Mouse (Mus musculus) left cerebral cortex, postnatal 10 days (tissue): ENCODE measurements at regions not wholly inside any gene's neighbourhood (a gene's known extent, or its start where the extent isn't known, plus 50 kb on each side); places are given as distances from the start of the nearest gene placed in this dataset.
A peak's percentile ranks its signal among the peaks of the same experiment; 100 is the strongest.

Experiments
- DNase-seq, 2 experiments: peaks; one replicate each; pipeline ENCODE4 v3.0.0; 2021 to 2022; ENCODE audit warnings: low spot score in 2 of 2, mixed read lengths in 1 of 2; ENCODE audit errors: extremely low spot score in 1 of 2
- intact Hi-C: fragments of 180-260 bp; cut with DNase I; formaldehyde crosslinking; loops from one replicate; pipeline ENCODE4 v1.15.1; 2025

DNA sequence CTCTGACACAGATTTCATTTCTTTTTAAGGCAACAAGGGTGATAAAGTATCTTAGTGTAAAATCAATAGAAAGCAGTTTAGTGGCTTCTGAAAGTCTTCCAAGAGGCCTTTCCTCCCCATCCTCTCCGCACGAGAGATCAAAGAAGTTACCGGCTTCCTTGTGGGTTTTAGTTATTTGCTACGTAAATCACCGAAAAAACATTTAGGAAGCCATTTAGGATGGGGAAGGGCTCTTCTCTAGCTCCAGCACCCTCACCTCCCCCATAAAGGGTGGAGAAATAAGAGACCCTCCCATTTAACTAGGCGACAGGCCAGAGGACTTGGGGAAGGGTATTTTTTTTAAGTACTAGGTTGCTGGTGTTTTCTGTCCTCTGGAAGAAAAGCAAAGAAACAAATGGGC lies 287.9 kb upstream of the Kazn start:
- no peak for DNase-seq
- intact Hi-C loops: no loop called here

- intact Hi-C loops: no loop called here
- no peak for DNase-seq
Measured at GRCm38 (mm10) chr4:142517478-142518455, 278.6 kb upstream of the Kazn start.

DNA sequence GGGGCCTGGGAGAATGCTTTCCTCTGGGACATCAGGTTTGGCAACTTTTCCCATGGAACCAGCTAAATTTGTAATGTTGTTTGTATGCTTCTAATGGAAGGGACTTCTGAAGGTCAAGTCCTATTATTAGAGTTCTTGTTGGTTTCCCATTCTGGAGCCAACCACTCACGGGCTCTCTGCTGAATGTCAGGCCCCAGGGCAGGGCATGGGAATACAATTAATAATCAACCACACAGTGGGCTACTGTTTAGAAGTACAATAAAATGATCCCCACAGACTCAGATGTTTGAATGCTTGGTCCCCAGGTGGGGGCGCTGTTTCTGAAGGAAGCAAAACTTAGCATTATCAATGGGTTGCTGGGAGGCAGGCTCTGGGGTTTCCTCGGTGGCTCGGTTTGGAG lies 275.6 kb upstream of the Kazn start:
- no peak for DNase-seq
- intact Hi-C loops: no loop called here

DNA sequence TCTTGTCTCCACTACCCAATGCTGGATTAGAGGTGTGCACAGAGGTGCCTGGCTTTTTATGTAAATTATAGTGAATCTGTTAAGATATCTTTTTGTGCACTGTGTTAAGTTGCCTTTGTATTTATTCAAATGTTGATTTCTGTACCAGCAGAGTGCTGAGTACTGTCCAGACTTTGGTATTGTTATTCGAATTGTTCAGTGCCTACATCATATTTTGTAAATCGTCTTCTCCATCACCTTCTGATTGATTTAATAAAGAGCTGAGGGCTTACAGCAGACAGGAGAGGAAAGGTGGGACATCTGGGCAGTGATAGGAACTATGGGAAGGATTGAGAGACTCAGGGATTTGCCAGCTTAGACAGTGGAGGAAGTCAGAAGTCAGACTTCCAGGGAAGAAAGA lies 270.2 kb upstream of the Kazn start:
- DNase-seq: no peak

DNA sequence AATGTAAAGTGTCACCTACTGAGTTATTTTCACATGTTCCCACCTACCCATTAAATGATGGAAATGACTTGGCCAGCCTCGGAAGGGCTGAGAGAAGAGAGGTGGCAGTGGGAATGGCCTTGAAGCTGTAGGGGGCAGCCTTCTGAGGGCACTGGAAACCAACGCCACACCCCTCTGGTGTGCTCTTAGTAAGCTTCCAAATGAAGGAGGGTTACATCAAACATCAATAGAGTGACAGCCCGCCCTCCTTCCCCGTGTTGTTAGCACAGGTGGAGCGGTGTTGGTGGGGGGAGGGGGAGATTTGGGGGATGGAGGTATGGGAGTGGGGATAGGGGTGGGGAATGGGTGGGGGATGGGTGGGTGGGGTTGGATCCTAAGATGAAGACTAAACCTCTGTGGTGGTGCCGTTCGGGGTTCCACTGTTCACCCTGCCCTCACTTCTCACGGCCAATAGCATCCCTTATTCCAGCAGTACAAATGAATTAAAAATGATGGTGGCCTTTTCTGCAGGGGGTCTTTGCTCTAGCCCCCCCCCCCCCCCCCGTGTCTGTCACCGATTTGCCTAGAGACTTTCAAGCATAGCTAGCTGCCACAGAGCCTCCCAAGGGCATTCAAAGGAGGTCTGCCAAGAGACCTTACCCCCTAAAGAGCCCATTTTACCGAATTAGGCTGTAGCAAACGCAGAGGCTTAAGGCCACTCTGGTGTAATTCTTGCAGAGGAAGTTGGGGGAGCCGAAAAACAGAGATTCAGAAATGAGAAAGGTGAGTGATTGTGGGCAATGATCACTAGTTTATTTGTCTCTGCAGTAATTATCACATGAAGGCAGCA lies 267.4 kb upstream of the Kazn start:
- intact Hi-C loops: no loop called here
- no peak for DNase-seq

More for the DNA sequence above, 270.2 kb upstream of the Kazn start:
- intact Hi-C loops: no loop called here

- no peak for DNase-seq
Measured at GRCm38 (mm10) chr4:142503761-142504160, 264.6 kb upstream of the Kazn start.

GRCm38 (mm10) chr4:142501177-142501576 lies 262.0 kb upstream of the Kazn start:
- intact Hi-C loops: no loop called here
- DNase-seq: no peak

More at GRCm38 (mm10) chr4:142503761-142504160, 264.6 kb upstream of the Kazn start:
- intact Hi-C loops: no loop called here

DNA sequence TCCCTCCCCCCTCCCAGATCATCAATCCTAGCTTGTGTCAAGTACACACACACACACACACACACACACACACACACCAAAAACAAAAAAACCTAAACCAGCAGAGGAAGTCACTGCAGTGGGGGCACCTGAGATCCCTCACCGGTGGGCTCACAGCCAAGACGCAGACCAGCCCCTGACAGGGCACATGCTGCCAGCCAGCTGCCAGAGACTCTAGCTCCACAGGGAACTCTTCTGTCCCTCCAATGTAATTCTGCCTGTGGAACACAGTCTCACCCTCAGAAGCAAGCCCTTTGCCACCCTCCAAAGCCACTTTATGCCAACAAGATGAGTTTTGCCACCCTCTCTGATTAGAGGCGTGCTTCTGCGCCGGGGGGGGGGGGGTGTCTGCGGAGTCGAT lies 261.3 kb upstream of the Kazn start:
- intact Hi-C loops: no loop called here
- no peak for DNase-seq

DNA sequence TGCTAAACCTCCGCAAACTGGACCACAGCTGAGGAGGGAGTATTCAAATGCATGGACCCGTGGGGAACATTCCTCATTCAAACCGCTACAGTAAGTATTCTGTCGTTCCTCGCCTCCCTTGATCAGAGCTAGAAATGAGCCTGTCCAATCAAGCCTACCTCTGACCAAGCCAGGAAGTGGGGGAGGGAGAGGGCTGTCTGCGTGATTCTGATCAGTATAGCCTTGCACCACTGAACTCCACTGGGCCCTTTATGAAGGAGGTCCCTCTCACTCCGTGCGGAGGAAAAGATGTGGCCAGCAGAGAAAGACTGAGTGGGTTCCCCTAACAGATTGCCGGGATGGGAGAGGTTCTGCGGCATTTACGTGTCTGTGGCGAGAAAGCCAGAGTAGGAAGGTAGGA lies 257.4 kb upstream of the Kazn start:
- DNase-seq: no peak
- intact Hi-C loops: no loop called here

DNA sequence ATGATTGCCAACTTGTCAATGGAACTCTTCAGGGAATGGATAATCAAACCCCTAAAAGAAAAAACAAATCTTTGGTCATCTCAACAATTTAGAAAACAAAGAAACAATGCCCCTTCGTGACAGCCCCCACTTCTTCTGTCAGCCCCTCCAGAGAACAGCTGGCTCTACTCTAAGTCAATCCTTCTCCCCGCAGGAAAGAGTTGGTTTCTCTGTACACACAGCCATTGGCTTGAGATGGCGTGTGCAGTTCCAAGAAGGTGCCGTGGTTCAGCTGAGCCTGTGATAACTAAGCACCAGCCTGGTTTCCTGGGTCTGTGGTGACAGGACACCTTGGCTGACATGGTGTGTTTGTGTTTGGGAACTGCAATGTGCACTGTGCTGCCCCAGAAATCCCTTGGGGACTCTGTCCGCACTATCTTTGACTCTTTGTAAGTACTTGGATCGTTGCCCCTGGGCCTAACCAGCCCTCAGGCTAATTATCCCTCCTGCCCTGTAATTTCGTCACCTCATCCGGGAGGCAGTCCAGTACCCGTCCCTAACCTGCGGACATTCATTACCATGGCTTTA lies 253.8 kb upstream of the Kazn start:
- no peak for DNase-seq
- intact Hi-C loops: no loop called here

- no peak for DNase-seq
- intact Hi-C loops: no loop called here
Measured at GRCm38 (mm10) chr4:142485784-142486423, 246.7 kb upstream of the Kazn start.

- intact Hi-C loops: loop anchor here (10.0 kb wide), 1 partner anchor 61 kb away; no protein-coding TSS in a partner anchor
- DNase-seq: no peak
Measured at GRCm38 (mm10) chr4:142475632-142476031, 236.4 kb upstream of the Kazn start.

- intact Hi-C loops: loop anchor here (10.0 kb wide), 1 partner anchor 60 kb away; no protein-coding TSS in a partner anchor
Measured at GRCm38 (mm10) chr4:142474626-142475025, 235.4 kb upstream of the Kazn start.

DNA sequence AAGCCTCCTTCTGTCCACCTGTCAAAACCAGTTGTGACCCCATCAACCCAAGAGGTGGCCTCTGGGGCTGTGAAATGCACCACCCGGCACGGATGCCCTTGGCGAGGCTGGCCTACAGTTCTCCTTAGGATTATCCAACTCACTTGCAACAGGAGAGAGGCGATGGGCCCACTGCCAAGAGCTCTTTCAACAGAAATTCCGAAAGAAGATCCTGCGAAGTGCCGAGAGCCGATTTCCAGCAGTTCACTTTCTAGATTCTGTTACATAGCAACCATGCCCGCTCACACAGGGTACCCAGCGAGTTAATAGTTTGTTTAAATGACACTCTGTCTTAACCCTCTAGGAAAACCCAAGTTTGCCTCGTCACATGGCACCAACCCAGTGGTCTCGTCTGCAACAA lies 234.8 kb upstream of the Kazn start:
- intact Hi-C loops: loop anchor here (10.0 kb wide), 1 partner anchor 59 kb away; no protein-coding TSS in a partner anchor
- DNase-seq: peak; percentile 66 to 84

More at GRCm38 (mm10) chr4:142474626-142475025, 235.4 kb upstream of the Kazn start:
- DNase-seq: no peak

DNA sequence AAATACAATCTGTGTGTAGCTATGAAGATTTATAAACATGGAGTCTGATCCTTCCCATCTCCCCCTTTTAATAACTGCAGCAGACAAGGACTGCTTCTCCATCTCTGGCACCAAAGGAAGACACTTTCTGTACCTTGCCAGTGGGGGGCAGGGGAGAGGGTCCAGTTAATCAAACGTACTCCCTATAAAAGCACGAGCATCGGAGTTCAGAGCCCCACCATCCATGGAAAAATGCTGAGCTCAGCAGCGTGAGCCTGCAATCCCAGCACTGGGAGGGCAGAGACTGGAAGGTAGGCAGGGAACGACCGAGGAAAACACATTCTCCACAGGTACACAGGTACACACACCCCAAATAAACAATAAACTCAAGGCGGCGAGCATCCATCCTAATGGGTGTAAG lies 234.1 kb upstream of the Kazn start:
- intact Hi-C loops: loop anchor here (10.0 kb wide), 1 partner anchor 58 kb away; no protein-coding TSS in a partner anchor
- DNase-seq: no peak

DNA sequence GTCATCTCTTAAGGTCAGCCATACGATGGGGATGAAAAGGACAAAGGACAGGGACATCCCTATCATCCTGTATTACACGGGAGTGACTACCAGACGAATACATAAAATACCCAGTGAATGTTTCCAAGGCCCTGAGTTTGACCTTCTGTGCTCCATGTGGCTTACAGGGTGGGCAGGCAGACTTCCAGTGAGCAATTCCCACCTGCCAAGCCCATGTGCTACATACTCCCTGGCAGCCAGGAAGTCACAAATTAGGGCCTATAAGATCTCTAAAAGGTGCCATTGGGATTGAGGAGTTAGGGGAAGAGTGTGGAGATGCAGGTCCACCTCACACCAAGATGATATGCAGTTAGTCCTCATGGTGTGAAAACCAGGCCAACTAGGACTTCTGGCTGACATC lies 233.1 kb upstream of the Kazn start:
- intact Hi-C loops: loop anchor here (10.0 kb wide), 1 partner anchor 58 kb away; no protein-coding TSS in a partner anchor
- DNase-seq: no peak

DNA sequence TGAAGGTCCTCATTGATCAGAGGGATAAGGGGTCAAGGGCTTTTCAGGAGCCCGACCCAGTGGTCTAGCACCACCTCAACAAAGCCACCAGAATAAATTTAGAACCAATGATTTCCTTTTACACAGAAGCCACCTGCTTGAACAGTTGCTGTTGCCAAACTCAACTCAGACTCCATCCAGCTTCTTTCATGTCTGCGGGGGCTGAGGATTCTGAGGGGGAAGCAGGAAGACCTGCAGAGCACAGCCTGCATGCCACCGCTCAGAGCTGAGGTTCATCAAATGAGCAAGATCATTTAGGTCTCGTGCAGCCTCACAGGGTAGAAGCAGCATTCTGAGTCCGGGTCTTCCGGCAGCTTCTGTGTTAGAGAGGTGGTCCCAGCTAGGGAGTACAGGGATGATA lies 231.6 kb upstream of the Kazn start:
- intact Hi-C loops: loop anchor here (10.0 kb wide), 1 partner anchor 56 kb away; no protein-coding TSS in a partner anchor
- DNase-seq: no peak

GRCm38 (mm10) chr4:142467920-142468319 lies 228.7 kb upstream of the Kazn start:
- DNase-seq: no peak
- intact Hi-C loops: no loop called here

GRCm38 (mm10) chr4:142465226-142465625 lies 226.0 kb upstream of the Kazn start:
- no peak for DNase-seq
- intact Hi-C loops: no loop called here
